Mouse (Mus musculus): ENCODE measurements around the gene Polm. TPM values are rescaled to one million over a fixed set of nuclear protein-coding genes. Genes with fewer than 3 reads are reported as not detected.
A peak's percentile ranks its signal among the peaks of the same experiment; 100 is the strongest.

Gene Polm
- polyA plus RNA-seq, 1 experiment, result 2.1 TPM

- H3K4me3 ChIP-seq (ENCODE audit: insufficient read depth, low read depth, low read length), result peak within 1 kb of the TSS; percentile 52
- H3K27ac ChIP-seq (replicated peaks; ENCODE audit: low read depth, low read length), result no peak within 1 kb of the TSS
- H3K4me1 ChIP-seq (ENCODE audit: control insufficient read depth, insufficient read depth, insufficient read length, low read length), result no peaks in the 10 kb centered on the region
These were observed 24.0 kb upstream of the Polm start, which contains the start of gene Aebp1 for GRCm38 (mm10) chr11:5861678-5862393. Gene Aebp1 (plus strand): TSS chr11:5861947.

DNA sequence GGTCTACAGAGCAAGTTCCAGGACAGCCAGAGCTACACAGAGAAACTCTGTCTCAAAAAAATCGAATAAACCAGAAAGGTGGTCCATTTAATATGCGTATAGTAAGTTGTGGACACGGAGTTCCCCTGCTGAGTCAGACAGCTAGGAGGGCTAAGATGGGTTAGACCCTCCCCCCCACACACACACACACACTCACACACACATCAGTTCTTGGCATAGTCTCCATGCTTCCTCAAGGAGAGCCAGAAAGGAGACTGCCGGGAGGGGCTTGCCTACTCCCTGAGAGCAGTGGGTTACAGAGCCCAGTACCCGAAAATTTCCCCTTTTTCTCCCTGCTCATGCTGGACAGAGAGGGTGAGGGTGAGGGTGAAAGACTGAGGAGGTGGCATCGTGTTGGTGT, 22.8 kb upstream of the Polm start:
- Histone ChIP-seq H3K4me1 (ENCODE audit: control insufficient read depth, insufficient read depth, insufficient read length, low read length) (no peaks in the 10 kb centered on the region), H3K27ac (replicated peaks; ENCODE audit: low read depth, low read length) (no peak overlapping the region), H3K4me3 (ENCODE audit: insufficient read depth, low read depth, low read length) (no peak overlapping the region)

GRCm38 (mm10) chr11:5859883-5860550, 22.2 kb upstream of the Polm start:
- no peak overlapping the region for H3K4me3 ChIP-seq (ENCODE audit: insufficient read depth, low read depth, low read length)
- no peak overlapping the region for H3K27ac ChIP-seq (replicated peaks; ENCODE audit: low read depth, low read length)
- no peaks in the 10 kb centered on the region for H3K4me1 ChIP-seq (ENCODE audit: control insufficient read depth, insufficient read depth, insufficient read length, low read length)

- Histone ChIP-seq H3K27ac (replicated peaks; ENCODE audit: low read depth, low read length) (no peak overlapping the region), H3K4me3 (ENCODE audit: insufficient read depth, low read depth, low read length) (no peak overlapping the region), H3K4me1 (ENCODE audit: control insufficient read depth, insufficient read depth, insufficient read length, low read length) (no peaks in the 10 kb centered on the region)
These were observed 20.9 kb upstream of the Polm start for GRCm38 (mm10) chr11:5858723-5859122.

- Histone ChIP-seq H3K4me3 (ENCODE audit: insufficient read depth, low read depth, low read length) (no peak overlapping the region), H3K27ac (replicated peaks; ENCODE audit: low read depth, low read length) (no peak overlapping the region)
These were observed 18.8 kb upstream of the Polm start for GRCm38 (mm10) chr11:5856479-5857130.

GRCm38 (mm10) chr11:5855902-5856301, 18.1 kb upstream of the Polm start:
- Histone ChIP-seq H3K4me1 (ENCODE audit: control insufficient read depth, insufficient read depth, insufficient read length, low read length) (no peaks in the 10 kb centered on the region), H3K4me3 (ENCODE audit: insufficient read depth, low read depth, low read length) (no peak overlapping the region), H3K27ac (replicated peaks; ENCODE audit: low read depth, low read length) (no peak overlapping the region; the same call in 1 of the 2 replicates)

More at GRCm38 (mm10) chr11:5856479-5857130, 18.8 kb upstream of the Polm start:
- no peaks in the 10 kb centered on the region for H3K4me1 ChIP-seq (ENCODE audit: control insufficient read depth, insufficient read depth, insufficient read length, low read length)

GRCm38 (mm10) chr11:5855481-5855880, 17.7 kb upstream of the Polm start:
- Histone ChIP-seq H3K27ac (replicated peaks; ENCODE audit: low read depth, low read length) (no peak overlapping the region), H3K4me1 (ENCODE audit: control insufficient read depth, insufficient read depth, insufficient read length, low read length) (no peaks in the 10 kb centered on the region), H3K4me3 (ENCODE audit: insufficient read depth, low read depth, low read length) (no peak overlapping the region)

DNA sequence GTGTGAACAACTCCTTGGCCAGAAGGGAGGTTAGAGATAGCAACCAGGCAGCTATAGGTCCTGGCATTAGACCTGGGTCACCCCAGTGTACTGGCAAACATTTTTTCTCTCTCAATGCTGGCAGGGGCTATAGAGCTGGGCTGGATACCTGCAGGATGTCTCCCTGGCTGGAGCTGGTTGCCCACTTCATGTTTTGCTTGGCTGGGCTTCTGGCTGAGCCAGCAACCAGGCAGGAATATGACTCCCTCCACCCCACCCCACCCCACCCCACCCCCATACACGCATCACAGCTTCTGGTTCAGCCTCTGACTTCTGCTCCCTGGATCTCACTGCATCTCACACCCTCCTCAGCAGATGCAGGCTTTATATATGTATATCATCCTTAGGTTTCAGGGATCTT, 14.5 kb upstream of the Polm start:
- Histone ChIP-seq H3K4me1 (ENCODE audit: control insufficient read depth, insufficient read depth, insufficient read length, low read length) (no peaks in the 10 kb centered on the region), H3K4me3 (ENCODE audit: insufficient read depth, low read depth, low read length) (no peak overlapping the region), H3K27ac (replicated peaks; ENCODE audit: low read depth, low read length) (no peak overlapping the region)

GRCm38 (mm10) chr11:5851021-5851736, 13.4 kb upstream of the Polm start:
- no peaks in the 10 kb centered on the region for H3K4me1 ChIP-seq (ENCODE audit: control insufficient read depth, insufficient read depth, insufficient read length, low read length)
- H3K4me3 ChIP-seq (ENCODE audit: insufficient read depth, low read depth, low read length), result no peak overlapping the region
- no peak overlapping the region for H3K27ac ChIP-seq (replicated peaks; ENCODE audit: low read depth, low read length)

DNA sequence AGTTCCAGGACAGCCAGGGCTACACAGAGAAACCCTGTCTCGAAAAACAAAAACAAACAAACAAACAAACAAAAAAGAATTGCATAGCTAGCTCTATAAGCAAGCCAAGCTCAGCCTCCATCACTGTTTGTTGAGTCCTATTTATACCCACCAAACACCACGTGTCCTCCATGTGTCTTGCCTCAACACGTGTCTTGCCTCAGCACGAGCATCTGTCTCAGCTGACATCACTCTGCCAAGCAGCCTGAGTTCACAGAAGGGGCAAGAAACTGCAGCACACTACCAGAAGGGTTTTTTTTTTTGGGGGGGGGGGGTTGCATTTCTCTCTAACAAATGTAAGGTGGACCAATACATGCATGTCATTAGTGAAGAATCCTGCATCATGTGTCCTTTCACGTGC, 12.6 kb upstream of the Polm start:
- Histone ChIP-seq H3K27ac (replicated peaks; ENCODE audit: low read depth, low read length) (no peak overlapping the region), H3K4me1 (ENCODE audit: control insufficient read depth, insufficient read depth, insufficient read length, low read length) (no peaks in the 10 kb centered on the region), H3K4me3 (ENCODE audit: insufficient read depth, low read depth, low read length) (no peak overlapping the region)

DNA sequence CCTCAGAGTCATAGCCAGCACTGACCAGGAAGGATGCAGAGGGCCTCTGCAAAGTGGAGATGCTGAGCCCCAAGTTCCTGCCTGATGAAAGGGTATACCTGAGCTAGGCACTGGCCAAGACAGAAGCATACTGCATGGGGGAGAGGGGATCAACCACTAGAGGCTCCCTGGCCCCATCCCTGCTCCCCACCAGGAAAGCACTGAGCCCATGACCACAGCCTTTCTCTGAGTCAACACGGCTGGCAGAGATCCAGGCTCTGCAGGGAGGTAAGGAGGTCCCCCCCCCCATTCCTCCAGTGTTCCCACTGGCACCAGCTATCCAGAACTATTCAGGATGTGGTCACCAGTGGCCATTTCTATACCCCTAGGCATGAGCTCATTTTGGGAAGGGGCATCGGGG, 11.5 kb upstream of the Polm start:
- H3K4me3 ChIP-seq (ENCODE audit: insufficient read depth, low read depth, low read length), result no peak overlapping the region
- no peaks in the 10 kb centered on the region for H3K4me1 ChIP-seq (ENCODE audit: control insufficient read depth, insufficient read depth, insufficient read length, low read length)
- H3K27ac ChIP-seq (replicated peaks; ENCODE audit: low read depth, low read length), result no peak overlapping the region

- no peak overlapping the region for H3K27ac ChIP-seq (replicated peaks; ENCODE audit: low read depth, low read length)
- H3K4me3 ChIP-seq (ENCODE audit: insufficient read depth, low read depth, low read length), result no peak overlapping the region
- H3K4me1 ChIP-seq (ENCODE audit: control insufficient read depth, insufficient read depth, insufficient read length, low read length), result no peaks in the 10 kb centered on the region
These were observed 10.9 kb upstream of the Polm start for GRCm38 (mm10) chr11:5848741-5849140.

- Histone ChIP-seq H3K27ac (replicated peaks; ENCODE audit: low read depth, low read length) (no peak overlapping the region), H3K4me3 (ENCODE audit: insufficient read depth, low read depth, low read length) (no peak overlapping the region), H3K4me1 (ENCODE audit: control insufficient read depth, insufficient read depth, insufficient read length, low read length) (no peaks in the 10 kb centered on the region)
These were observed 9.0 kb upstream of the Polm start for GRCm38 (mm10) chr11:5846639-5847345.

- Histone ChIP-seq H3K4me1 (ENCODE audit: control insufficient read depth, insufficient read depth, insufficient read length, low read length) (no peaks in the 10 kb centered on the region), H3K27ac (replicated peaks; ENCODE audit: low read depth, low read length) (no peak overlapping the region), H3K4me3 (ENCODE audit: insufficient read depth, low read depth, low read length) (no peak overlapping the region)
These were observed 5.3 kb upstream of the Polm start for GRCm38 (mm10) chr11:5843131-5843530.

- no peak overlapping the region for H3K4me3 ChIP-seq (ENCODE audit: insufficient read depth, low read depth, low read length)
- no peaks in the 10 kb centered on the region for H3K4me1 ChIP-seq (ENCODE audit: control insufficient read depth, insufficient read depth, insufficient read length, low read length)
- no peak overlapping the region for H3K27ac ChIP-seq (replicated peaks; ENCODE audit: low read depth, low read length)
These were observed 3.9 kb upstream of the Polm start for GRCm38 (mm10) chr11:5841751-5842150.
